Mouse (Mus musculus): Measurements from ENCODE around the gene Rnase12. TPM values are rescaled to one million over a fixed set of nuclear protein-coding genes. Genes with fewer than 3 reads are reported as not detected.

Gene Rnase12
- 1.1 TPM for polyA plus RNA-seq (2014; fragmentation: Illumina TruSeq; extraction: RNeasy Lipid Tissue Mini Kit (QIAGEN cat#74804); ENCODE audit: low read depth, low replicate concordance)

GRCm38 (mm10) chr14:51057401-51057831 lies at the start of gene Rnase12:
Rnase12 (minus strand) TSS chr14:51057661.

GRCm38 (mm10) chr14:51090921-51091900 lies 33.8 kb upstream of the Rnase12 start, which contains the start of the genes Rnase4 and Ang:
Rnase4 (plus strand) TSS chr14:51091077.
Ang (plus strand) TSS chr14:51091150.

GRCm38 (mm10) chr14:51074335-51074734 lies 16.9 kb upstream of the Rnase12 start, which contains the start of gene Olfr750:
Olfr750 (minus strand) TSS chr14:51074435.

GRCm38 (mm10) chr14:51050063-51050462 lies 7.4 kb downstream of the Rnase12 start, which contains the start of gene Rnase11:
Rnase11 (minus strand) TSS chr14:51050163.

GRCm38 (mm10) chr14:51041769-51042168 lies 15.7 kb downstream of the Rnase12 start, which contains the start of gene Rnase9:
Rnase9 (minus strand) TSS chr14:51041869.

GRCm38 (mm10) chr14:51007152-51007801 lies 50.2 kb downstream of the Rnase12 start, which contains the start of gene Rnase10:
Rnase10 (plus strand) TSS chr14:51007751.

Other genes starting within 250 kb of the Rnase12 start
- gene Ccnb1ip1, start 249.9 kb downstream of the Rnase12 start, polyA plus RNA-seq (2014; fragmentation: Illumina TruSeq; extraction: RNeasy Lipid Tissue Mini Kit (QIAGEN cat#74804); ENCODE audit: low read depth, low replicate concordance): not detected
- 62.1 TPM for gene Parp2, start 249.8 kb downstream of the Rnase12 start, polyA plus RNA-seq (2014; fragmentation: Illumina TruSeq; extraction: RNeasy Lipid Tissue Mini Kit (QIAGEN cat#74804); ENCODE audit: low read depth, low replicate concordance)
- 53.8 TPM for gene Tep1, start 187.1 kb downstream of the Rnase12 start, polyA plus RNA-seq (2014; fragmentation: Illumina TruSeq; extraction: RNeasy Lipid Tissue Mini Kit (QIAGEN cat#74804); ENCODE audit: low read depth, low replicate concordance)
- gene Klhl33, start 160.2 kb downstream of the Rnase12 start, polyA plus RNA-seq (2014; fragmentation: Illumina TruSeq; extraction: RNeasy Lipid Tissue Mini Kit (QIAGEN cat#74804); ENCODE audit: low read depth, low replicate concordance): 2.2 TPM
- 13.2 TPM for gene Osgep, start 132.8 kb downstream of the Rnase12 start, polyA plus RNA-seq (2014; fragmentation: Illumina TruSeq; extraction: RNeasy Lipid Tissue Mini Kit (QIAGEN cat#74804); ENCODE audit: low read depth, low replicate concordance)
- 12.7 TPM for gene Apex1, start 132.7 kb downstream of the Rnase12 start, polyA plus RNA-seq (2014; fragmentation: Illumina TruSeq; extraction: RNeasy Lipid Tissue Mini Kit (QIAGEN cat#74804); ENCODE audit: low read depth, low replicate concordance)
- gene Pip4p1, start 126.8 kb downstream of the Rnase12 start, polyA plus RNA-seq (2014; fragmentation: Illumina TruSeq; extraction: RNeasy Lipid Tissue Mini Kit (QIAGEN cat#74804); ENCODE audit: low read depth, low replicate concordance): 26.2 TPM
- gene Pnp, start 126.6 kb downstream of the Rnase12 start, polyA plus RNA-seq (2014; fragmentation: Illumina TruSeq; extraction: RNeasy Lipid Tissue Mini Kit (QIAGEN cat#74804); ENCODE audit: low read depth, low replicate concordance): 68.2 TPM
- not detected for gene Gm49342, start 113.1 kb downstream of the Rnase12 start, polyA plus RNA-seq (2014; fragmentation: Illumina TruSeq; extraction: RNeasy Lipid Tissue Mini Kit (QIAGEN cat#74804); ENCODE audit: low read depth, low replicate concordance)
- 10.6 TPM for gene Pnp2, start 101.7 kb downstream of the Rnase12 start, polyA plus RNA-seq (2014; fragmentation: Illumina TruSeq; extraction: RNeasy Lipid Tissue Mini Kit (QIAGEN cat#74804); ENCODE audit: low read depth, low replicate concordance)
- 0.38 TPM for gene Rnase10, start 49.9 kb downstream of the Rnase12 start, polyA plus RNA-seq (2014; fragmentation: Illumina TruSeq; extraction: RNeasy Lipid Tissue Mini Kit (QIAGEN cat#74804); ENCODE audit: low read depth, low replicate concordance)
- 0.38 TPM for gene Rnase9, start 15.8 kb downstream of the Rnase12 start, polyA plus RNA-seq (2014; fragmentation: Illumina TruSeq; extraction: RNeasy Lipid Tissue Mini Kit (QIAGEN cat#74804); ENCODE audit: low read depth, low replicate concordance)
- gene Rnase11, start 7.5 kb downstream of the Rnase12 start, polyA plus RNA-seq (2014; fragmentation: Illumina TruSeq; extraction: RNeasy Lipid Tissue Mini Kit (QIAGEN cat#74804); ENCODE audit: low read depth, low replicate concordance): not detected
- gene Olfr750, start 16.8 kb upstream of the Rnase12 start, polyA plus RNA-seq (2014; fragmentation: Illumina TruSeq; extraction: RNeasy Lipid Tissue Mini Kit (QIAGEN cat#74804); ENCODE audit: low read depth, low replicate concordance): not detected
- gene Rnase4, start 33.4 kb upstream of the Rnase12 start, polyA plus RNA-seq (2014; fragmentation: Illumina TruSeq; extraction: RNeasy Lipid Tissue Mini Kit (QIAGEN cat#74804); ENCODE audit: low read depth, low replicate concordance): 381 TPM
- gene Ang, start 33.5 kb upstream of the Rnase12 start, polyA plus RNA-seq (2014; fragmentation: Illumina TruSeq; extraction: RNeasy Lipid Tissue Mini Kit (QIAGEN cat#74804); ENCODE audit: low read depth, low replicate concordance): 14.5 TPM
- gene Eddm3b, start 56.8 kb upstream of the Rnase12 start, polyA plus RNA-seq (2014; fragmentation: Illumina TruSeq; extraction: RNeasy Lipid Tissue Mini Kit (QIAGEN cat#74804); ENCODE audit: low read depth, low replicate concordance): not detected
- 10.4 TPM for gene Rnase6, start 66.2 kb upstream of the Rnase12 start, polyA plus RNA-seq (2014; fragmentation: Illumina TruSeq; extraction: RNeasy Lipid Tissue Mini Kit (QIAGEN cat#74804); ENCODE audit: low read depth, low replicate concordance)
- 11.5 TPM for gene Rnase1, start 89.1 kb upstream of the Rnase12 start, polyA plus RNA-seq (2014; fragmentation: Illumina TruSeq; extraction: RNeasy Lipid Tissue Mini Kit (QIAGEN cat#74804); ENCODE audit: low read depth, low replicate concordance)
- gene Rnase2b, start 104.6 kb upstream of the Rnase12 start, polyA plus RNA-seq (2014; fragmentation: Illumina TruSeq; extraction: RNeasy Lipid Tissue Mini Kit (QIAGEN cat#74804); ENCODE audit: low read depth, low replicate concordance): 2.9 TPM
- not detected for gene Ang2, start 141.5 kb upstream of the Rnase12 start, polyA plus RNA-seq (2014; fragmentation: Illumina TruSeq; extraction: RNeasy Lipid Tissue Mini Kit (QIAGEN cat#74804); ENCODE audit: low read depth, low replicate concordance)
- not detected for gene Ear14, start 145.7 kb upstream of the Rnase12 start, polyA plus RNA-seq (2014; fragmentation: Illumina TruSeq; extraction: RNeasy Lipid Tissue Mini Kit (QIAGEN cat#74804); ENCODE audit: low read depth, low replicate concordance)
- not detected for gene Rnase2a, start 198.5 kb upstream of the Rnase12 start, polyA plus RNA-seq (2014; fragmentation: Illumina TruSeq; extraction: RNeasy Lipid Tissue Mini Kit (QIAGEN cat#74804); ENCODE audit: low read depth, low replicate concordance)

All from sigmoid colon, adult 10 weeks (tissue).